Mouse (Mus musculus) C2C12 (cell line): ENCODE measurements around the gene Rnf126. TPM values are rescaled to one million over a fixed set of nuclear protein-coding genes. Genes with fewer than 3 reads are reported as not detected.

Experiments used
- H3K27me3 ChIP-seq: one replicate; pipeline ENCODE4 v1.6.1; 2011; ENCODE audit not compliant: control insufficient read depth, insufficient read depth, insufficient read length
- H3K36me3 ChIP-seq: one replicate; pipeline ENCODE4 v1.6.1; 2011; ENCODE audit not compliant: control insufficient read depth, insufficient read depth
- H3K4me3 ChIP-seq: one replicate; pipeline ENCODE4 v1.5.1; 2011; ENCODE audit warnings: mild to moderate bottlenecking, control low read depth; ENCODE audit not compliant: poor library complexity, insufficient read depth, severe bottlenecking
- H3K79me2 ChIP-seq: one replicate; pipeline ENCODE4 v1.6.1; 2011; ENCODE audit not compliant: control insufficient read depth, insufficient read depth
- H3K79me3 ChIP-seq: one replicate; pipeline ENCODE4 v1.6.1; 2011; ENCODE audit warnings: low read depth, control low read depth
- H3ac ChIP-seq: one replicate; pipeline ENCODE3; 2011; ENCODE audit warnings: low read depth; ENCODE audit not compliant: control insufficient read depth, insufficient read length
- CEBPB ChIP-seq: IDR thresholded peaks from one replicate; pipeline ENCODE4 v1.6.1; 2011; ENCODE audit warnings: low read depth, mild to moderate bottlenecking, control low read depth, moderate library complexity
- CTCF ChIP-seq: IDR thresholded peaks from one replicate; pipeline ENCODE4 v1.5.1; 2011; ENCODE audit not compliant: control insufficient read depth, insufficient read depth, insufficient read length
- FOSL1 ChIP-seq: IDR thresholded peaks from one replicate; pipeline ENCODE4 v1.8.0; 2011; ENCODE audit warnings: mild to moderate bottlenecking, low read length; ENCODE audit not compliant: poor library complexity, insufficient read depth, severe bottlenecking
- MAX ChIP-seq: IDR thresholded peaks from one replicate; pipeline ENCODE4 v1.6.1; 2011; ENCODE audit warnings: mild to moderate bottlenecking, control low read depth
- MYOD1 ChIP-seq: IDR thresholded peaks from one replicate; pipeline ENCODE4 v1.6.1; 2011; ENCODE audit warnings: low read depth; ENCODE audit not compliant: control insufficient read depth, insufficient read length
- MYOG ChIP-seq: IDR thresholded peaks from one replicate; pipeline ENCODE4 v1.6.1; 2011; ENCODE audit not compliant: control insufficient read depth, insufficient read length; ENCODE audit errors: extremely low read depth
- USF1 ChIP-seq: IDR thresholded peaks from one replicate; pipeline ENCODE4 v1.6.1; 2011; ENCODE audit warnings: low read depth, mild to moderate bottlenecking, control low read depth, moderate library complexity
- polyA plus RNA-seq: library from polyadenylated mRNA; unstranded; fragments of >200 nt; fragmentation: generic; extraction: Trizol; gene quantifications from one replicate; pipeline ENCODE4 v1.2.1, GENCODE M21; 2012; ENCODE audit warnings: missing spikeins

The Rnf126 gene
- polyA plus RNA-seq, 1 experiment: 116 TPM

DNA sequence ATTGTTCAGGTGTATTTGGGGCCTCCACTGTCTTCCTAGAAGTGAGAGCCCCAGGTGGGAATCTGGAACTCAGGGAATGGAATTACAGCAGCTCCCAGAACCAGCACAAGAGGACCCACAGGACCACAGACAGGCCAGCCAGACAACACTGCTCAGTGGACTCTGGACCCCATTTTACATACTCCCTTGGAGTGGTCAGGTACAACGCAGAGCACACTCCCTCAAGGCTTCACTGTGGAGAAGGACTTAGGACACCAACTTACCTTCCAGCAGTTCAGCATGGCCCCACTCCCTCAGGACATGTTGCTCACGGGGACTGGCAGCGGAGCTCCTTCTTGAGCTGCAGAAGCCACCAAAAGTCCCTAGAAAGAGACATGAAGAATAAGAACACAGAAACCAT lies 21.3 kb downstream of the Rnf126 start:
- H3K79me2 ChIP-seq: peaks cover 14% of the 10 kb centered on the region
- TF ChIP-seq MAX: no peak
- TF ChIP-seq CEBPB: no peak
- TF ChIP-seq FOSL1: no peak
- TF ChIP-seq CTCF: no peak
- no peak for TF ChIP-seq USF1
- TF ChIP-seq MYOG: no peak
- TF ChIP-seq MYOD1: no peak
- H3K27me3 ChIP-seq: no peaks in the 10 kb centered on the region
- H3ac ChIP-seq: no peak overlapping the region
- peak overlapping the region; percentile 43 for H3K4me3 ChIP-seq
- H3K36me3 ChIP-seq: peaks cover 34% of the 10 kb centered on the region
- H3K79me3 ChIP-seq: peaks cover 7% of the 10 kb centered on the region

DNA sequence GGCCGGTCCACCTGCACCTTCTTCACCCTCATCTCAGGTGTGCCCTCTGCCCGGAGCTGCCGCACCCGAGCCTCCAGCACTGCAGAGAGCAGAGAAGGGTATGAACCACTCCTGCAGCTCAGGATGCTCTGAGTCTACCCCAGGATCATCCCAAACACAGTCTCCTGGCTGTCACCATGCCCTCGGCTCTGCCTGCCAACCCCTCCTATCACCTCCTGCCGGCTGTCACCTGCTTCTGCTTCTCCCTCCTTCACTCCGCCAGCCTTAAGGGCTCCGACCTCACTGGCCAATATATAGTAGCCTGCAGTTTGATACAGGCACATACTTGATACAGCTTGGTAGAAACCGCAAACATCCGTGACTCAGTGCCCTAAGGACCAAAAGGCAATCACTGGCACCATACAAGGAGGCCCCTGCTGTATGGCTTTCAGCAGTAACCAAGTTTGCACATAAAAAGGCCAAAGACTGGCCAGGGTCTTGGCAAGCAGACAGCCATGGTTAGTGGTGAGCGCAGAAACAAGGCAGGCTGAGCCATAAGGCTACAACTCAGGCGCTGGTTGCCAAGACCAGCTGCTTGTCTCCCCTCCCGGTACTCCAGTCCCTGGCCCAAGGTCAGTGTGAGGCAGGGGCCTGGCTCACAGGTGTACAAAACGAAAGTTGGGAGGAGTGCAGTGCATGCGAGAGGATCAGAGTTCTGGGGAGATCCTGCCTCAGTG lies 22.9 kb downstream of the Rnf126 start:
- Histone ChIP-seq H3K27me3 (no peaks in the 10 kb centered on the region), H3K36me3 (peaks cover 50% of the 10 kb centered on the region), H3ac (no peak overlapping the region), H3K79me2 (peaks cover 14% of the 10 kb centered on the region), H3K4me3 (no peak overlapping the region), H3K79me3 (peaks cover 10% of the 10 kb centered on the region)
- TF ChIP-seq MYOD1: no peak
- TF ChIP-seq CTCF: no peak
- no peak for TF ChIP-seq FOSL1
- no peak for TF ChIP-seq MAX
- TF ChIP-seq USF1: no peak
- no peak for TF ChIP-seq MYOG
- TF ChIP-seq CEBPB: no peak

DNA sequence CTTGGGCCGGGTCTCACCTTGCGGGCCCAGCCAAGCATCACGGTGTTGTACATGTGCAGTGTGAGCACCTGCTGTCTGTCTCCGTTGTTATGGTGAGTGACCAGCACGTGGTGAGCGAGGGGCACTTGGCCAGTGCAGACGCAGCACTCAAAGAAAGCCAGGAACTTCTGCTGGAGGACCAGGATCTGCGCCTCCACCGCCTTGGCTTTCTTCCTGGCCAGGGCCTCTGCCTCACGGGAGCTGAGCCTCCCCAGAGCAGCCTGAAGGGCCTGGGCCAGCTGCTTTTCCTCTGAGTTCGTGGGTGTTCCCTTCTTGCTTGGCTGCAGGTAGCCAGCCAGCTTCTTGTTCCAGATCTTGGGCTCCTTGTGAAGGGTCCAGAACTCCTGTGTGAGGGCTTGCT lies 23.6 kb downstream of the Rnf126 start:
- Histone ChIP-seq H3ac (no peak overlapping the region), H3K36me3 (peaks cover 56% of the 10 kb centered on the region), H3K79me3 (peaks cover 10% of the 10 kb centered on the region), H3K27me3 (no peaks in the 10 kb centered on the region), H3K4me3 (no peak overlapping the region), H3K79me2 (peaks cover 14% of the 10 kb centered on the region)
- no peak for TF ChIP-seq CTCF
- TF ChIP-seq MYOG: no peak
- TF ChIP-seq MYOD1: no peak
- no peak for TF ChIP-seq MAX
- no peak for TF ChIP-seq CEBPB
- no peak for TF ChIP-seq FOSL1
- TF ChIP-seq USF1: no peak

DNA sequence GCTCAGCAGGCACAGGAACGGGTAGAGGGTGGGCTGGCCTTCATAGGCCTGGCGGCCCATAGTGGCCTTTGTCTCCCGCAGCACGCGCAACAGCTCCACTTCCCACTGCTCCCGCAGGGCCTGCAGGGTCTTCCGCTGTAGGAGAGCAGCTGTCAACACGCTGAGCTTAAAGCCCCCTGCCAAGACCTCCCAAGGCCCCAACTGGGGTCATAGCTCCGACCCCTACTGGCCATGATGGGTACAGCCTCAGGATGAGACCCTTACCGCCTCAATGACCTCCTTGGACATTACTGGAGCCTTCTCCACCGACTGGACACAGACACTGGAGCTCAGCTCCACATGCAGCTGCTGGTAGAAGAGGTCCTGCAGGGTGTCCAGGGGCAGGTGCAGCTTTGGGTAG lies 25.9 kb downstream of the Rnf126 start:
- Histone ChIP-seq H3K79me3 (peaks cover 9% of the 10 kb centered on the region), H3K36me3 (peaks cover 75% of the 10 kb centered on the region), H3K27me3 (no peaks in the 10 kb centered on the region), H3ac (no peak overlapping the region), H3K79me2 (peaks cover 10% of the 10 kb centered on the region), H3K4me3 (no peak overlapping the region)
- TF ChIP-seq FOSL1: no peak
- TF ChIP-seq MYOG: no peak
- TF ChIP-seq CEBPB: no peak
- TF ChIP-seq CTCF: no peak
- no peak for TF ChIP-seq USF1
- TF ChIP-seq MAX: no peak
- TF ChIP-seq MYOD1: no peak

DNA sequence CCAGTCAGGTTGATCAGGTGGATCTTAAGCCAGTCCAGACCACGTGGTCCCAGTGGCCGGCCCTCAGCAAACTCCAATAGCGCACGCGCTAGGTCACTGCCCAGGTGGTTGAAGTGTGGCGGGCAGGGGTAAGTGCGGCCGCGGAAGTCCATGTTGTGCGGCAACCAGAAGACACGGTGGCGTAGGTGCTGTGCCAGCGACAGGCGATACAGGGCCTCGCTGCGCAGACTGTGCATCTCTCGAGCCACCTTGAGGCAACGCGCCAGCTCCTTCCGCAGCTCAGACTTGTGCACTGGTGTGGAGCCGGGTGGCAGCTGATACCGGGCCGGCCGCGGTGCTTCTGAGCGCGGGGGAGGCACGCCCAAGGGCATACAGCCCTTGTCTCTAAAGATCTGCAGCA lies 27.5 kb downstream of the Rnf126 start:
- H3K27me3 ChIP-seq: no peaks in the 10 kb centered on the region
- no peak overlapping the region for H3K4me3 ChIP-seq
- H3K79me3 ChIP-seq: peaks cover 2% of the 10 kb centered on the region
- TF ChIP-seq MYOD1: no peak
- peaks cover 80% of the 10 kb centered on the region for H3K36me3 ChIP-seq
- no peaks in the 10 kb centered on the region for H3K79me2 ChIP-seq
- H3ac ChIP-seq: no peak overlapping the region

DNA sequence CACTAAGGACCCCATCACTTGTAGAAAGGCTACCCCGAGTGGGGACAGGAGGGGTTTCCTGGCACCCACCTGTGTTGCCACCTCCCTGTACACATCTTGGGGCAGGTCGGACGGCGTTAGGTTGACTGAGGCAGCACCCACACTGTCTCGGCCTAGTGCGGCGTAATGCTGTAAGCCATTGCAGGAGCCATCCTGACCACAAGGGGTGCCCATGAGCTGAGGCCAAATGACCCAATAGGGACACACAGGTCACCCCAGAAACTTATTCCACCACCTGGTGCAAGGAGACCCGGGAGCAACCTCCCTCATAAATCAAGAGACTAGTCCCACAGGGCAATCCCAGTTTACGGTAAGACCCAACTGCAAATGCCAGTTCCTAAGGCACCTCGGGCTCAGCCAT lies 28.5 kb downstream of the Rnf126 start:
- Histone ChIP-seq H3K4me3 (no peak overlapping the region), H3K79me2 (no peaks in the 10 kb centered on the region), H3ac (no peak overlapping the region), H3K27me3 (no peaks in the 10 kb centered on the region), H3K36me3 (peaks cover 80% of the 10 kb centered on the region), H3K79me3 (peaks cover 2% of the 10 kb centered on the region)
- TF ChIP-seq USF1 (no peak), MAX (no peak), MYOD1 (no peak), CTCF (no peak), CEBPB (no peak), MYOG (no peak), FOSL1 (no peak)
